Mouse (Mus musculus): Measurements from ENCODE around the gene Ribc2. TPM values are rescaled to one million over a fixed set of nuclear protein-coding genes. Genes with fewer than 3 reads are reported as not detected.

The Ribc2 gene
- polyA plus RNA-seq, 1 experiment from 2014 or later, result 0.83 TPM

GRCm38 (mm10) chr15:85173425-85173824 lies 41.5 kb downstream of the Ribc2 start:
- H3K4me1 ChIP-seq (ENCODE audit: control insufficient read depth, insufficient read depth, low read length), result no peaks in the 10 kb centered on the region
- H3K27me3 ChIP-seq (ENCODE audit: control insufficient read depth, insufficient read depth, low read length), result no peaks in the 10 kb centered on the region
- H3K27ac ChIP-seq (ENCODE audit: low read depth, low read length), result no peak overlapping the region
- WGBS, result 87% methylated on average over 8 of the region's 8 CpGs
- no peak for ATAC-seq (ENCODE audit: low read depth)
- no peak overlapping the region for H3K4me2 ChIP-seq (ENCODE audit: low read depth, low read length)
- H3K4me3 ChIP-seq (ENCODE audit: low read depth, low read length), result no peak overlapping the region
- H3K9ac ChIP-seq (replicated peaks; ENCODE audit: low read depth, low read length), result no peak overlapping the region
- H3K36me3 ChIP-seq (ENCODE audit: control insufficient read depth, insufficient read depth, low read length), result no peaks in the 10 kb centered on the region
- no peaks in the 10 kb centered on the region for H3K9me3 ChIP-seq (ENCODE audit: control insufficient read depth, low read length)

GRCm38 (mm10) chr15:85174060-85174459 lies 42.2 kb downstream of the Ribc2 start:
- H3K36me3 ChIP-seq (ENCODE audit: control insufficient read depth, insufficient read depth, low read length), result no peaks in the 10 kb centered on the region
- no peak overlapping the region for H3K4me2 ChIP-seq (ENCODE audit: low read depth, low read length)
- no peak overlapping the region for H3K27ac ChIP-seq (ENCODE audit: low read depth, low read length)
- H3K4me1 ChIP-seq (ENCODE audit: control insufficient read depth, insufficient read depth, low read length), result no peaks in the 10 kb centered on the region
- H3K9me3 ChIP-seq (ENCODE audit: control insufficient read depth, low read length), result no peaks in the 10 kb centered on the region
- 79% methylated on average over 10 of the region's 10 CpGs for WGBS
- no peak overlapping the region for H3K9ac ChIP-seq (replicated peaks; ENCODE audit: low read depth, low read length)
- H3K4me3 ChIP-seq (ENCODE audit: low read depth, low read length), result no peak overlapping the region
- no peak for ATAC-seq (ENCODE audit: low read depth)
- no peaks in the 10 kb centered on the region for H3K27me3 ChIP-seq (ENCODE audit: control insufficient read depth, insufficient read depth, low read length)

GRCm38 (mm10) chr15:85177576-85177975 lies 45.7 kb downstream of the Ribc2 start:
- no peaks in the 10 kb centered on the region for H3K4me1 ChIP-seq (ENCODE audit: control insufficient read depth, insufficient read depth, low read length)
- no peak overlapping the region for H3K27ac ChIP-seq (ENCODE audit: low read depth, low read length)
- no peaks in the 10 kb centered on the region for H3K27me3 ChIP-seq (ENCODE audit: control insufficient read depth, insufficient read depth, low read length)
- no peaks in the 10 kb centered on the region for H3K36me3 ChIP-seq (ENCODE audit: control insufficient read depth, insufficient read depth, low read length)
- no peak overlapping the region for H3K4me3 ChIP-seq (ENCODE audit: low read depth, low read length)
- no peaks in the 10 kb centered on the region for H3K9me3 ChIP-seq (ENCODE audit: control insufficient read depth, low read length)
- WGBS, result 73% methylated on average over 8 of the region's 8 CpGs
- H3K9ac ChIP-seq (replicated peaks; ENCODE audit: low read depth, low read length), result no peak overlapping the region
- H3K4me2 ChIP-seq (ENCODE audit: low read depth, low read length), result no peak overlapping the region
- no peak for ATAC-seq (ENCODE audit: low read depth)

GRCm38 (mm10) chr15:85178172-85178571 lies 46.3 kb downstream of the Ribc2 start:
- no peaks in the 10 kb centered on the region for H3K27me3 ChIP-seq (ENCODE audit: control insufficient read depth, insufficient read depth, low read length)
- no peaks in the 10 kb centered on the region for H3K9me3 ChIP-seq (ENCODE audit: control insufficient read depth, low read length)
- no peaks in the 10 kb centered on the region for H3K4me1 ChIP-seq (ENCODE audit: control insufficient read depth, insufficient read depth, low read length)
- no peak overlapping the region for H3K4me2 ChIP-seq (ENCODE audit: low read depth, low read length)
- no peak for ATAC-seq (ENCODE audit: low read depth)
- no peaks in the 10 kb centered on the region for H3K36me3 ChIP-seq (ENCODE audit: control insufficient read depth, insufficient read depth, low read length)
- H3K27ac ChIP-seq (ENCODE audit: low read depth, low read length), result no peak overlapping the region
- no peak overlapping the region for H3K4me3 ChIP-seq (ENCODE audit: low read depth, low read length)
- no peak overlapping the region for H3K9ac ChIP-seq (replicated peaks; ENCODE audit: low read depth, low read length)
- WGBS, result 81% methylated on average over 6 of the region's 6 CpGs

GRCm38 (mm10) chr15:85179528-85180180 lies 47.8 kb downstream of the Ribc2 start:
- no peak overlapping the region for H3K4me3 ChIP-seq (ENCODE audit: low read depth, low read length)
- H3K27ac ChIP-seq (ENCODE audit: low read depth, low read length), result no peak overlapping the region
- 61% methylated on average over 7 of the region's 7 CpGs for WGBS
- H3K9me3 ChIP-seq (ENCODE audit: control insufficient read depth, low read length), result no peaks in the 10 kb centered on the region
- no peaks in the 10 kb centered on the region for H3K36me3 ChIP-seq (ENCODE audit: control insufficient read depth, insufficient read depth, low read length)
- no peak overlapping the region for H3K9ac ChIP-seq (replicated peaks; ENCODE audit: low read depth, low read length)
- H3K27me3 ChIP-seq (ENCODE audit: control insufficient read depth, insufficient read depth, low read length), result no peaks in the 10 kb centered on the region
- no peaks in the 10 kb centered on the region for H3K4me1 ChIP-seq (ENCODE audit: control insufficient read depth, insufficient read depth, low read length)
- no peak overlapping the region for H3K4me2 ChIP-seq (ENCODE audit: low read depth, low read length)
- ATAC-seq (ENCODE audit: low read depth), result no peak

- no peak overlapping the region for H3K27ac ChIP-seq (ENCODE audit: low read depth, low read length)
- no peak for ATAC-seq (ENCODE audit: low read depth)
- H3K27me3 ChIP-seq (ENCODE audit: control insufficient read depth, insufficient read depth, low read length), result no peaks in the 10 kb centered on the region
Observed at GRCm38 (mm10) chr15:85180368-85180767, 48.5 kb downstream of the Ribc2 start.

GRCm38 (mm10) chr15:85182063-85182462 lies 50.2 kb downstream of the Ribc2 start:
- Histone ChIP-seq H3K36me3 (ENCODE audit: control insufficient read depth, insufficient read depth, low read length) (no peaks in the 10 kb centered on the region), H3K27me3 (ENCODE audit: control insufficient read depth, insufficient read depth, low read length) (no peaks in the 10 kb centered on the region), H3K27ac (ENCODE audit: low read depth, low read length) (no peak overlapping the region), H3K9me3 (ENCODE audit: control insufficient read depth, low read length) (no peaks in the 10 kb centered on the region), H3K4me1 (ENCODE audit: control insufficient read depth, insufficient read depth, low read length) (no peaks in the 10 kb centered on the region), H3K9ac (replicated peaks; ENCODE audit: low read depth, low read length) (no peak overlapping the region), H3K4me2 (ENCODE audit: low read depth, low read length) (no peak overlapping the region), H3K4me3 (ENCODE audit: low read depth, low read length) (no peak overlapping the region)
- no peak for ATAC-seq (ENCODE audit: low read depth)
- 86% methylated on average over 4 of the region's 4 CpGs for WGBS

More at GRCm38 (mm10) chr15:85180368-85180767, 48.5 kb downstream of the Ribc2 start:
- H3K4me1 ChIP-seq (ENCODE audit: control insufficient read depth, insufficient read depth, low read length), result no peaks in the 10 kb centered on the region
- H3K4me3 ChIP-seq (ENCODE audit: low read depth, low read length), result no peak overlapping the region
- no peak overlapping the region for H3K9ac ChIP-seq (replicated peaks; ENCODE audit: low read depth, low read length)
- no peaks in the 10 kb centered on the region for H3K9me3 ChIP-seq (ENCODE audit: control insufficient read depth, low read length)
- H3K4me2 ChIP-seq (ENCODE audit: low read depth, low read length), result no peak overlapping the region
- no peaks in the 10 kb centered on the region for H3K36me3 ChIP-seq (ENCODE audit: control insufficient read depth, insufficient read depth, low read length)

- H3K9ac ChIP-seq (replicated peaks; ENCODE audit: low read depth, low read length), result no peak overlapping the region
- H3K27ac ChIP-seq (ENCODE audit: low read depth, low read length), result no peak overlapping the region
- WGBS, result 79% methylated on average over 7 of the region's 7 CpGs
Observed at GRCm38 (mm10) chr15:85186916-85187315, 55.0 kb downstream of the Ribc2 start.

GRCm38 (mm10) chr15:85188167-85188778 lies 56.4 kb downstream of the Ribc2 start:
- H3K4me2 ChIP-seq (ENCODE audit: low read depth, low read length), result no peak overlapping the region
- WGBS, result 52% methylated on average over 8 of the region's 8 CpGs
- H3K9me3 ChIP-seq (ENCODE audit: control insufficient read depth, low read length), result no peaks in the 10 kb centered on the region
- H3K4me3 ChIP-seq (ENCODE audit: low read depth, low read length), result no peak overlapping the region
- no peak for ATAC-seq (ENCODE audit: low read depth)
- H3K4me1 ChIP-seq (ENCODE audit: control insufficient read depth, insufficient read depth, low read length), result no peaks in the 10 kb centered on the region
- no peaks in the 10 kb centered on the region for H3K36me3 ChIP-seq (ENCODE audit: control insufficient read depth, insufficient read depth, low read length)
- no peaks in the 10 kb centered on the region for H3K27me3 ChIP-seq (ENCODE audit: control insufficient read depth, insufficient read depth, low read length)
- no peak overlapping the region for H3K9ac ChIP-seq (replicated peaks; ENCODE audit: low read depth, low read length)
- H3K27ac ChIP-seq (ENCODE audit: low read depth, low read length), result no peak overlapping the region

More at GRCm38 (mm10) chr15:85186916-85187315, 55.0 kb downstream of the Ribc2 start:
- no peak overlapping the region for H3K4me3 ChIP-seq (ENCODE audit: low read depth, low read length)
- H3K36me3 ChIP-seq (ENCODE audit: control insufficient read depth, insufficient read depth, low read length), result no peaks in the 10 kb centered on the region
- ATAC-seq (ENCODE audit: low read depth), result no peak
- no peak overlapping the region for H3K4me2 ChIP-seq (ENCODE audit: low read depth, low read length)
- H3K27me3 ChIP-seq (ENCODE audit: control insufficient read depth, insufficient read depth, low read length), result no peaks in the 10 kb centered on the region
- no peaks in the 10 kb centered on the region for H3K4me1 ChIP-seq (ENCODE audit: control insufficient read depth, insufficient read depth, low read length)
- no peaks in the 10 kb centered on the region for H3K9me3 ChIP-seq (ENCODE audit: control insufficient read depth, low read length)

Measured in neural tube, embryonic 14.5 days (tissue).